Mouse (Mus musculus) brain, embryonic 18.5 days (tissue): Measurements from ENCODE around the gene Pcsk1n.
A peak's percentile ranks its signal among the peaks of the same experiment; 100 is the strongest.

Experiments used
- DNase-seq: peaks from one replicate; pipeline ENCODE4 v3.0.0-alpha.2; 2012; ENCODE audit warnings: low read depth, low spot score

Gene Pcsk1n

DNA sequence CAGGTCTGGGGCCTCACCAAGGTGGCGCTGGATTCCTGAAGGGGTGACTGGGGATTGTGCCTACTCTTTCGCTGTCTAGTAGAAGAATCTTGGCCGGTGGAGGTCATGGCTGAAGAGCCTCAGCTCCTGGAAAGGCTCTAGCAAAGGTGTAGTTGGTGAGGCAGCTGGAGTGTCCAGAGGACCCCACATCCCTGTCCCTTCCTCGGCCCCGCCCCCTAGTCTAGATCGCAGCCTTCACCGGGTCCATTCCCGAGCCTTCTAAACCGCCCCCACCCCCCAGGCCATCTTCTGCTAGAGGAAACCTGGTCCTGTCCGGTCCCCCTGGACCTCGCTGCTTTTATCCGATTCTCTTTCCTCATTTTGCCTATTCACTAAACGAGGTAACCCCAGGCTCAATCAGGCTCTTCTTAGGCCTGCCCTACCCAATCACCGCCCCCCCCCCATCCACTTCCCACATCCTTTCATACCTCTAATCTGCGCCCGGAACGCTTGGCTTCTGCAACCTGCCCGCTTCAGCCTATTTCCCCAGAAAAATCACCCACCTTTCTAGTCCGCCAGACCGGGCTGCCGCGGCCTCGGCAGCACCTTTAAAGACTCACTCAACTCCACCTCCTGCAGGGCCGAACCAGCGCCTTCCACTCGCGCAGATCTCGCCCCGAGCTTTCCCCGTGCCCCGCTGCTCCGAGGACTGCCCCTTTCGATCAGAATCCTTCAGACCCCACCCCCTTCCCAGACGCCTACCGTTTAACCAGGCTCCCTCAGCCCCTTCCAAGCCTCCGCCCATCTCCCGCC, 27.7 kb downstream of the Pcsk1n start, which contains the start of gene Hdac6:
Gene Hdac6 (minus strand): TSS at position 782 of the 792 bp plus-strand sequence.
- no peak for DNase-seq

DNA sequence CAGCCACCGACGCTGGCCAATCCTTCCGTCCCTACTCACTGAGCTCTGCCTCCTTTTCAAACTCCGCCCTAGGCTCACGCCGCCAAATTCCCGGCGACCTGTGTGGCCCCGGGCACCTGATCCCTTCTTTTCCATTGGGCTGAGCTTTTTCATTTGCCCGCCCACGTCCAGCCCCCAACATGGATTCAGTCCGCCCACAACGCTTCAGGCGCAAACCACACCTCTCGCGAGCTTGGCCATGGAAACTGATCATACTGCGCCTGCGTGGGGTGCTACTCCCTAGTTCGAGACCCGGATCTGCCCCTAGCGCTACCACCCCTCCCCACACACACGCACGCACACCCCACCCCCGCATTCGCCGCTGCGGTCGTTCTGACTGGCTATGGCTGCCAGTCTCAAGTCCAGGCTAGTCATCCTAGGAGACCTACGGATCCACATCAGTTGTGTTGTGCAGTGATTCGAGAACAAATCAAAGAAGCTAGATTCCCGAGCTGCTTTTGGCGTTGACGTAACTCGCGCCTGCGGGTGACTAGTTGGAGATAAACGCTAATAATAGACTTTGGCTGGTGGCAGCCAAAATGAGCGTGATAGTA, 28.4 kb downstream of the Pcsk1n start:
- DNase-seq = peak; percentile 92

DNA sequence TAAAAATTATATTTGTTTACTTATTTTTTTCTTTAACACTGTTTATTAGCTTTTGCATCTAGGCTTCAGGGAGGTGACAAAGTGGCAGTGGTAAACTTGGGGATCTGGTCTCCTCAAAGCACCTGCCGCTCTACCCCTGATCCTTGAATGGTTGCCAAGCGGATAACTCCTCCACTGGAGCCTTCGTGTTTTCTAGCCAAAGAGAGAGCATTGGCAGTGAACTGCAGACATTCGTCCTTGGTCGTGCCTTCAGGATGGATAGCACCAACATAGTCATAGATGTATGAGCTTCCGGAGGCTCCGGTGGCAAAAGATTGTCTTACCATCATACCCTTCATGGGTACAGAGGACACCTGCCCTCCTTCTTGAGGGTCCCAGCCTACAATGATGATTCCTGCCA, 30.5 kb downstream of the Pcsk1n start:
- DNase-seq = no peak

DNA sequence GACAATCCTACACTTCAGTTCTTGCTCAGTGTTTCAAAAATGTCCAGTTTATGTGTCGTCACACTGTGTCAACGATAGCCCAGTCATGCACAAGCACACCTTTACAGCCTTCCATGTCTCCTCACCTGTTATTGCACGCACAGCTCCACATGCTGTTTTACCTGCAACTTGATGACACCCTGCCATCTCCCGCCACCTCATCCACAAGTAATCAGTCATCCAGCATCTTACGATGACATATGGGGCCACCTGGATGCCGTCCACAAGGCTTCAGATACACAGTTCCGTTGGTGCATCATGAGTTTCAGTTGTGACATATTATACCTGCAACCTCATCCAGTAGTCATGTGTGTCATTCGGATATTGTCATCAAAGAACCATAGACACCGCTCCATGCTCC, 39.2 kb downstream of the Pcsk1n start:
- DNase-seq = no peak

- no peak for DNase-seq
These were observed 44.4 kb downstream of the Pcsk1n start for GRCm38 (mm10) chrX:7963829-7964626.

DNA sequence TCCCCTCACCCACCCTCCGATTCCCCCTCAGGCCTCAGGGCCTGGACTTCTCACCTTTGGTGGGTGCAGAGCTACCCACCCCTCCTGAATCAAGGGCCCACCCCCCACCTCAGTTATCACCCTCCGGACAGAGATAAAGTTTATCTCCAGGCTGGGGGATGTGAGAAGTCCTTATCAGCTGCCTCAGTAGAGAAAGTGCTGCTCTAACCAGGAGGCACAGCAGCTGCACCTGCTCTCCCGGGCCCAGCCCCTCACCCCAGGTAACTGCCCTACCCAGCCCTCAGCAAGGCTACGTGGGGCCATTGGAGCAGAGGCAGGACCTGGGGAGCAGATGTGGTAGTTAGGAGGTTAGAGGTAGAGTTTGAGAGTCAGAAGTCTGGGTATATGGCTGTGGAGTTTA, 46.5 kb downstream of the Pcsk1n start:
- no peak for DNase-seq

- no peak for DNase-seq
These were observed 48.1 kb downstream of the Pcsk1n start for GRCm38 (mm10) chrX:7967596-7968201.

DNA sequence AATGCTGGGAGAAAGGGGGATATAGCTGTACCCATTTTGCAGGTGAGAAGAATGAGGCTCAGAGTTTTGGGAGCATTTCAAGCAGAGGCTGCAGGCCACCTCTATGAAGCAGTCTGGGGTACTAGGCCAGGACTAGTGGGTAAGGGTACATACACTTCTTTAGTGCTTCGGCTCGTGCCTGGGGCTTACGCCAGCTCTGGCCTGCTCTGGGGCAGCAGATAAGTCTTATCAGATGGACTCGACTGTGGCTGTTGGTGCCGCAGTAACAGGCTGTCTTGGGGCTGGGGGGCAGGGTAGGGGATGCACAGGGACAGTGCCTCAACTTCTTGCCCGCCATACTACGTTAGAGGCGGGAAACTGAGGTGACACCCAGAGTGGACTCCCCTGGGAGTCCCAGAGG, 48.6 kb downstream of the Pcsk1n start:
- DNase-seq = no peak

GRCm38 (mm10) chrX:7968899-7969298, 49.3 kb downstream of the Pcsk1n start:
- no peak for DNase-seq

GRCm38 (mm10) chrX:7971292-7971691, 51.7 kb downstream of the Pcsk1n start:
- DNase-seq = no peak
